Mouse (Mus musculus) intestine, embryonic 14.5 days (tissue): ENCODE results near the gene Pwwp2b. TPM values are rescaled to one million over a fixed set of nuclear protein-coding genes. Genes with fewer than 3 reads are reported as not detected.

Experiments used
- ATAC-seq: fragments of 200-750 bp; cut with Nextera tagmentation; replicated peaks from 2 replicates; pipeline ENCODE4 v1.8.0; 2017; ENCODE audit warnings: low read depth, moderate number of reproducible peaks, moderate TSS enrichment, moderate library complexity; ENCODE audit not compliant: low FRiP score, low TSS enrichment
- DNase-seq: peaks from one replicate; pipeline ENCODE4 v3.0.0-alpha.2; 2018; ENCODE audit warnings: low spot score
- H3K27ac ChIP-seq: fragments of 300-500 bp; sonication (generic); 2 replicates; pipeline ENCODE4 v1.5.1; 2014; ENCODE audit warnings: low read depth, mild to moderate bottlenecking, control low read depth
- H3K27me3 ChIP-seq: fragments of 300-500 bp; sonication (generic); replicated peaks from 2 replicates; pipeline ENCODE4 v1.6.1; 2014; ENCODE audit warnings: low read length, control low read depth; ENCODE audit not compliant: control insufficient read depth, insufficient read depth
- H3K36me3 ChIP-seq: fragments of 300-500 bp; sonication (generic); 2 replicates; pipeline ENCODE4 v1.6.1; 2014; ENCODE audit warnings: low read length, control low read depth; ENCODE audit not compliant: control insufficient read depth, insufficient read depth
- H3K4me1 ChIP-seq: fragments of 300-500 bp; sonication (generic); replicated peaks from 2 replicates; pipeline ENCODE4 v1.6.1; 2014; ENCODE audit warnings: low read length, control low read depth, mixed read lengths; ENCODE audit not compliant: control insufficient read depth, insufficient read depth
- H3K4me2 ChIP-seq: fragments of 300-500 bp; sonication (generic); 2 replicates; pipeline ENCODE4 v1.6.1; 2014; ENCODE audit warnings: low read length
- H3K4me3 ChIP-seq: fragments of 300-500 bp; sonication (generic); 2 replicates; pipeline ENCODE4 v1.5.1; 2014; ENCODE audit warnings: low read depth, low read length, control low read depth, mixed read lengths
- H3K9ac ChIP-seq: fragments of 300-500 bp; sonication (generic); 2 replicates; pipeline ENCODE4 v1.6.1; 2014; ENCODE audit warnings: mild to moderate bottlenecking, low read length
- H3K9me3 ChIP-seq: fragments of 300-500 bp; sonication (generic); 2 replicates; pipeline ENCODE4 v1.6.1; 2016; ENCODE audit warnings: low read length, control low read depth; ENCODE audit not compliant: control insufficient read depth
- WGBS: fragments of 180-500 bp; shearing (Covaris S2); extraction: QIAGEN DNeasy Blood & Tissue Kit; methylation state at CpG from one replicate; pipeline ENCODE4 v1.1.7; 2014; 5-methylcytosine and 5-hydroxymethylcytosine counted together
- polyA plus RNA-seq: library from polyadenylated mRNA; unstranded; fragments of >200 nt; fragmentation: Nextera tagmentation; extraction: Ambion mirVana; gene quantifications from 2 replicates; pipeline ENCODE4 v1.2.1, GENCODE M21; 2014

Pwwp2b gene
- polyA plus RNA-seq, 1 experiment from 2014 or later = 17.3 TPM

- Histone ChIP-seq H3K4me1 (peaks cover 7% of the 10 kb centered on the region; the same call in 1 of the 2 replicates), H3K36me3 (no peaks in the 10 kb centered on the region), H3K27ac (no peak overlapping the region), H3K9me3 (no peaks in the 10 kb centered on the region), H3K9ac (no peak overlapping the region), H3K4me2 (no peak overlapping the region), H3K4me3 (no peak overlapping the region), H3K27me3 (no peaks in the 10 kb centered on the region)
- DNase-seq = no peak
- WGBS = 73% methylated on average over 3 of the region's 3 CpGs
- ATAC-seq = no peak
Measured at GRCm38 (mm10) chr7:139314716-139315115, 66.4 kb downstream of the Pwwp2b start.

- DNase-seq = no peak
- WGBS = 54% methylated on average over 1 of the region's 1 CpGs
Measured at GRCm38 (mm10) chr7:139319006-139319411, 70.7 kb downstream of the Pwwp2b start.

More at GRCm38 (mm10) chr7:139319006-139319411, 70.7 kb downstream of the Pwwp2b start:
- Histone ChIP-seq H3K27ac (no peak overlapping the region), H3K9ac (0 out of 2 replicates have a peak overlapping the region, but pooled peaks have one; percentile 5), H3K27me3 (no peaks in the 10 kb centered on the region), H3K4me1 (peaks cover 7% of the 10 kb centered on the region; the same call in 1 of the 2 replicates), H3K4me3 (no peak overlapping the region), H3K9me3 (no peaks in the 10 kb centered on the region), H3K36me3 (no peaks in the 10 kb centered on the region), H3K4me2 (no peak overlapping the region)
- ATAC-seq = no peak

Other genes starting within 250 kb of the Pwwp2b start
- 28.5 and 30.0 TPM in 2 replicates for gene Dpysl4, start 162.5 kb upstream of the Pwwp2b start, polyA plus RNA-seq
- 4.7 and 4.9 TPM in 2 replicates for gene Lrrc27, start 35.5 kb upstream of the Pwwp2b start, polyA plus RNA-seq
- gene Stk32c, start 35.2 kb upstream of the Pwwp2b start, polyA plus RNA-seq = 0.12 and 0.15 TPM in 2 replicates
- gene Inpp5a, start 140.6 kb downstream of the Pwwp2b start, polyA plus RNA-seq = 44.2 and 49.8 TPM in 2 replicates